14 mouse cellular contexts compared by ENCODE assay signal in genomic region chr4:139584704-139585103, GRCm38 (mm10). TPM values are rescaled to one million over a fixed set of nuclear protein-coding genes. Genes with fewer than 3 reads are reported as not detected.
DNase-seq lines count a peak whose midpoint lies in the region; ATAC-seq and TF ChIP-seq lines count a peak whose summit lies in the region.
"Had no signal": no experiment of that assay in that cellular context is flagged by ENCODE, and none has a peak within 500 bp of the region (broad histone marks: within the 10 kb centered on the region; RNA-seq: fewer than 3 reads in every experiment).

No protein-coding gene starts in this region.

- no peak for DNase-seq in heart, embryonic 10.5 days (ENCODE audit: low spot score)
- no peak for DNase-seq in heart, postnatal 4 days
- peak; percentile 26 for DNase-seq in lung, embryonic 14.5 days
- DNase-seq in lung, postnatal 10 days = no peak
- DNase-seq in cerebellum, postnatal 36 days = peak; percentile 9 to 20
- DNase-seq: thymus, adult 18-20 months had no signal

- H3K79me2 ChIP-seq in myocyte (ENCODE audit: control insufficient read depth, insufficient read depth) = peaks cover 84% of the 10 kb centered on the region

- TF ChIP-seq CTCF in lung, embryonic 14.5 days (IDR thresholded peaks at IDR 0.05; ENCODE audit: low read depth) = no peak

- no peaks in the 10 kb centered on the region for H3K9me3 ChIP-seq in heart, embryonic 10.5 days
- H3K9me3 ChIP-seq in lung, embryonic 14.5 days (ENCODE audit: low read depth, low read length) = no peaks in the 10 kb centered on the region
- no peaks in the 10 kb centered on the region for H3K9me3 ChIP-seq in midbrain, embryonic 16.5 days (replicated peaks; ENCODE audit: control insufficient read depth, low read length, poor library complexity, severe bottlenecking)
- H3K9me3 ChIP-seq: G1E had no signal

- peak overlapping the region; percentile 30; the same call in 1 of the 2 replicates for H3K27ac ChIP-seq in heart, embryonic 10.5 days
- peak overlapping the region; percentile 21; the same call in 1 of the 2 replicates for H3K27ac ChIP-seq in lung, embryonic 14.5 days (ENCODE audit: low read depth)
- no peak overlapping the region for H3K27ac ChIP-seq in midbrain, embryonic 16.5 days (ENCODE audit: low read length)

- H3K27me3 ChIP-seq in heart, embryonic 10.5 days (ENCODE audit: insufficient read depth, poor library complexity, severe bottlenecking) = no peaks in the 10 kb centered on the region
- no peaks in the 10 kb centered on the region for H3K27me3 ChIP-seq in lung, embryonic 14.5 days (ENCODE audit: insufficient read depth, low read length)
- no peaks in the 10 kb centered on the region for H3K27me3 ChIP-seq in myocyte (ENCODE audit: control insufficient read depth, insufficient read depth, insufficient read length)
- no peaks in the 10 kb centered on the region for H3K27me3 ChIP-seq in midbrain, embryonic 16.5 days (ENCODE audit: control insufficient read depth, insufficient read depth, low read depth, low read length)

- no peak overlapping the region for H3K4me2 ChIP-seq in lung, embryonic 14.5 days
- H3K4me2 ChIP-seq in myocyte (ENCODE audit: low read depth) = peak overlapping the region; percentile 18
- H3K4me2 ChIP-seq in midbrain, embryonic 16.5 days (ENCODE audit: low read length) = no peak overlapping the region
- H3K4me2 ChIP-seq: liver, embryonic 11.5 days had no signal

- H3K4me1 ChIP-seq in heart, embryonic 10.5 days = peaks cover 87% of the 10 kb centered on the region
- H3K4me1 ChIP-seq in lung, embryonic 14.5 days (ENCODE audit: insufficient read depth) = peaks cover 37% of the 10 kb centered on the region
- H3K4me1 ChIP-seq in midbrain, embryonic 16.5 days (ENCODE audit: control insufficient read depth, insufficient read depth, low read length) = peaks cover 15% of the 10 kb centered on the region

- 84% methylated on average over 11 of the region's 11 CpGs for WGBS in heart, embryonic 10.5 days
- WGBS in lung, embryonic 14.5 days = 69% methylated on average over 11 of the region's 11 CpGs
- 79% methylated on average over 11 of the region's 11 CpGs for WGBS in midbrain, embryonic 16.5 days

- no peaks in the 10 kb centered on the region for H3K36me3 ChIP-seq in heart, embryonic 10.5 days
- H3K36me3 ChIP-seq in lung, embryonic 14.5 days (ENCODE audit: insufficient read depth) = no peaks in the 10 kb centered on the region
- H3K36me3 ChIP-seq in myocyte (ENCODE audit: control insufficient read depth, insufficient read depth) = no peaks in the 10 kb centered on the region
- H3K36me3 ChIP-seq in midbrain, embryonic 16.5 days (ENCODE audit: control insufficient read depth, insufficient read depth, low read length) = no peaks in the 10 kb centered on the region
- H3K36me3 ChIP-seq: G1E had no signal

- H3K9ac ChIP-seq in lung, embryonic 14.5 days = peak overlapping the region; percentile 16; the same call in 1 of the 2 replicates
- no peak overlapping the region for H3K9ac ChIP-seq in midbrain, embryonic 16.5 days (ENCODE audit: low read depth, low read length)

- no peak overlapping the region for H3K4me3 ChIP-seq in heart, embryonic 10.5 days
- no peak overlapping the region for H3K4me3 ChIP-seq in lung, embryonic 14.5 days (ENCODE audit: low read depth, low read length)
- H3K4me3 ChIP-seq in myocyte = no peak overlapping the region
- no peak overlapping the region for H3K4me3 ChIP-seq in midbrain, embryonic 16.5 days (ENCODE audit: low read depth, low read length)

- ATAC-seq in lung, embryonic 14.5 days (ENCODE audit: insufficient read depth) = no peak
- ATAC-seq in midbrain, embryonic 16.5 days = no peak
- ATAC-seq: activated CD4-positive, CD25-positive, alpha-beta regulatory T cell, adult 4 months had no signal

- no peak for TF ChIP-seq POLR2A in myocyte (IDR thresholded peaks at IDR 0.05; ENCODE audit: insufficient read length, low read depth)

- H3ac ChIP-seq in myocyte (ENCODE audit: control insufficient read depth, insufficient read length) = no peak overlapping the region

TF ChIP-seq in myocyte, 11 proteins besides CTCF, POLR2A, EP300 and RAD21:
- TF ChIP-seq MAX (IDR thresholded peaks at IDR 0.05; ENCODE audit: low read depth) (no peak), CEBPB (IDR thresholded peaks at IDR 0.05; ENCODE audit: insufficient read depth, poor library complexity, severe bottlenecking) (no peak), POLR2AphosphoS2 (IDR thresholded peaks at IDR 0.05; ENCODE audit: insufficient read length, low read depth) (no peak), MYOD1 (IDR thresholded peaks at IDR 0.05; ENCODE audit: control insufficient read depth in 1 of 3, insufficient read length in 2 of 3, low read depth in 2 of 3) (no peak), SRF (IDR thresholded peaks at IDR 0.05; ENCODE audit: control insufficient read depth, insufficient read length, low read depth) (no peak), REST (IDR thresholded peaks at IDR 0.05; ENCODE audit: insufficient read depth, insufficient read length) (no peak), MYOG (IDR thresholded peaks at IDR 0.05; ENCODE audit: control insufficient read depth in 1 of 3, insufficient read depth in 1 of 3, insufficient read length in 2 of 3, low read depth in 2 of 3) (no peak), USF1 (IDR thresholded peaks at IDR 0.05; ENCODE audit: low read depth) (no peak), TCF12 (IDR thresholded peaks at IDR 0.05; ENCODE audit: insufficient read depth, poor library complexity, severe bottlenecking) (no peak), TCF3 (IDR thresholded peaks at IDR 0.05; ENCODE audit: insufficient read length, low read depth) (no peak), E2F4 (IDR thresholded peaks at IDR 0.05; ENCODE audit: insufficient read depth) (no peak)

RNA-seq across cellular contexts. Expression of gene Gm21969, which starts 18.3 kb away (rescaled TPM):
- polyA plus RNA-seq in heart, embryonic 10.5 days (2016; fragmentation: Nextera tagmentation; extraction: Ambion mirVana) = not detected in 2 replicates
- not detected for total RNA-seq in heart, postnatal 4 days (2021)
- not detected in 2 replicates for polyA plus RNA-seq in lung, embryonic 14.5 days (2014; fragmentation: Nextera tagmentation; extraction: Ambion mirVana)
- polyA plus RNA-seq in myocyte (2012; fragmentation: generic; extraction: Trizol) = 0.06 TPM
- not detected in 2 replicates for polyA plus RNA-seq in midbrain, embryonic 16.5 days (2015; fragmentation: Nextera tagmentation; extraction: Ambion mirVana)
- total RNA-seq: G1E; gastrocnemius, postnatal 4 days had no signal
- polyA plus RNA-seq: activated CD4-positive, CD25-positive, alpha-beta regulatory T cell, adult 4 months; cortical plate, adult 2 months; liver, embryonic 11.5 days; neural tube, embryonic 14.5 days had no signal

RNA-seq across cellular contexts. Expression of gene Aldh4a1, which starts 38.0 kb away (rescaled TPM):
- polyA plus RNA-seq in heart, embryonic 10.5 days (2016; fragmentation: Nextera tagmentation; extraction: Ambion mirVana) = 28.0 and 28.3 TPM in 2 replicates
- 10 to 100 TPM; 15.1 to 15.4 TPM for total RNA-seq in heart, postnatal 4 days (2021)
- polyA plus RNA-seq in lung, embryonic 14.5 days (2014; fragmentation: Nextera tagmentation; extraction: Ambion mirVana) = 11.7 and 13.8 TPM in 2 replicates
- 12.0 TPM for polyA plus RNA-seq in myocyte (2012; fragmentation: generic; extraction: Trizol)
- 23.5 and 27.0 TPM in 2 replicates for polyA plus RNA-seq in midbrain, embryonic 16.5 days (2015; fragmentation: Nextera tagmentation; extraction: Ambion mirVana)

RNA-seq across cellular contexts. Expression of gene Iffo2, which starts 54.4 kb away (rescaled TPM):
- 3.4 and 4.8 TPM in 2 replicates for polyA plus RNA-seq in heart, embryonic 10.5 days (2016; fragmentation: Nextera tagmentation; extraction: Ambion mirVana)
- total RNA-seq in heart, postnatal 4 days (2021) = 10 to 100 TPM; 14.2 to 14.6 TPM
- 7.7 TPM in 2 replicates for polyA plus RNA-seq in lung, embryonic 14.5 days (2014; fragmentation: Nextera tagmentation; extraction: Ambion mirVana)
- polyA plus RNA-seq in myocyte (2012; fragmentation: generic; extraction: Trizol) = 12.1 TPM
- 3.5 and 3.8 TPM in 2 replicates for polyA plus RNA-seq in midbrain, embryonic 16.5 days (2015; fragmentation: Nextera tagmentation; extraction: Ambion mirVana)

Comparison
In these comparisons a context has a peak if more than half of its experiments do, and no peak if none do; other contexts are left out.
1. DNase-seq: peak in lung, embryonic 14.5 days (single experiment) and cerebellum, postnatal 36 days (2 of 2); none in heart, embryonic 10.5 days (single experiment), heart, postnatal 4 days (single experiment) and lung, postnatal 10 days (single experiment).